Mouse (Mus musculus) layer of hippocampus, adult 9-10 months (tissue): ENCODE data around the gene Snx3.

ENCODE experiments used
- DNase-seq: peaks from one replicate; pipeline ENCODE4 v3.0.0; 2022; ENCODE audit warnings: low spot score

The Snx3 gene

DNA sequence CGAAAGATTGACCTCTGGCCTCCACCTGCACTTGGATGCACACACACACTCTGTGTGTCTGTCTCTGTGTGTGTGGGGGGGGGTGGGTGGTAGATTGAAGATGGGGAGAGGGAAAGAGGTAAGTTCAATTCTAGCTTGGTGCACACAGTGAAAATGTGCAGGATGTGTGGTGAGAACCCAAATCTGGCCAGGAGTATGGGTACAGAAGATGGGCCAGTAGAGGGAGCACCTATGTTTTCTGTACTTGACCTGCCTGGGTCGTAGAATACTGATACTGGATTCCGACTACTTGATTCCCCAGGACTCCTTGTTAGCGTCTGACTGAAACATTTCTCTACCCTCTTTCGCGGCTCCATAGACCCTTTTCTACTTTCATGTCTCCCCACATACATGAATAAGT lies 8.3 kb downstream of the Snx3 start:
- DNase-seq: no peak

DNA sequence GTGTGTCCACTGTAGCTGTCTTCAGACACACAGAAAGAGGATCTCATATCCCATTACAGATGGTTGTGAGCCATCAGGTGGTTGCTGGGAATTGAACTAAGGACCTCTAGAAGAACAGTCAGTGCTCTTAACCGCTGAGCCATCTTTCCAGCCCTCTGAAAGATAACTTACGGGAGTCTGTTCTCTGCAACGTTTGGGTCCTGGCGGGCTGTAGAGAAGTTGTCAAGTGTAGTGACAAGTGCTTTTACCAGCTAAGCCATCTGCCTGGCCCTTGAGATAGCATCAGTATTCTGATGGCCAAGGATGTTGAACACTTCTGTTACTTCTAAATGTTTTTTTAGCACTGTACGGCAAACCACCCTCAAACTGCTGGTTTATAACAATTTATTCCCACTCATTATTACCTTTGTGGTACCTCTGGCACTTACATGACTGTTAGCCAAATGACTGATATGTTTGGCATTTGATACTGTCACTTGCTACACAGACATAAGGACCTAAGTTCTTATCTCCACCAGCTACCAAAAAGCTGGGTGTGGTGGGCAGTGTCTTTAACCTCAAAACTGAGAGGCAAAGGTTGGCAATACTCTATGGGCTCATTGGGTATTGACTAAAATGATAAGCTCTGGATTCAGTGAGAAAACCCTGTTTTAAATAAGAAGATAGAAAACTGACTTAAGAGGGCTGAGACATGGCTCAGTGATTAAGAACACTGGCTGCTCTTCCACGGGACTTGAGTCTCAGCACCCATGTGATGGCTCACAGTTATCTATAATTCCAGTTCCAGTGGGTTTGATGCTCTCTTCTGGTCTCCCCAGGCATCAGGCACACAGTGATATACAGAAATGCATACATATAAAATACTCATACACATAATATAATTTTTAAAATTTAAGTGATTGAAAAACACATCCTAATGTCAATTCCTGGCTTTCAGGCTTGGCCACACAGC lies 9.6 kb downstream of the Snx3 start:
- no peak for DNase-seq

DNA sequence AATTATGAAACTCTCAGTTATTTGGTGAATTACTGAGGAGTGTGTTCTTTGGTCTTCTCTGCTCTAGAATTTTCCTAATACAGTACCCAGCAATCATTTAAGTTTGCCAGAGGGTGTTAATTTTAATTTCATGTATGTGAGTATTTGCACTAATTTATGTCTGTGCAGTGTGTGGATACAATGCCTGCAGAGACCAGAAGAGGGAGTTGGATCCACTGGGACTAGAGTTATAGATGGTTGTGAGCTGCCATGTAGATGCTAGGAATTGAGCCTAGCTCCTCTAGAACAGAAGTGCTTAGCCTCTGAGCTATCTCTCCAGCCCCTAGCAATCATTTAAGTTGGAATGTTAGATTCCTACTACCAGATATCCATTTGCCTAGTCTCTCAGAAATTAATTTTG lies 12.3 kb downstream of the Snx3 start:
- no peak for DNase-seq

DNA sequence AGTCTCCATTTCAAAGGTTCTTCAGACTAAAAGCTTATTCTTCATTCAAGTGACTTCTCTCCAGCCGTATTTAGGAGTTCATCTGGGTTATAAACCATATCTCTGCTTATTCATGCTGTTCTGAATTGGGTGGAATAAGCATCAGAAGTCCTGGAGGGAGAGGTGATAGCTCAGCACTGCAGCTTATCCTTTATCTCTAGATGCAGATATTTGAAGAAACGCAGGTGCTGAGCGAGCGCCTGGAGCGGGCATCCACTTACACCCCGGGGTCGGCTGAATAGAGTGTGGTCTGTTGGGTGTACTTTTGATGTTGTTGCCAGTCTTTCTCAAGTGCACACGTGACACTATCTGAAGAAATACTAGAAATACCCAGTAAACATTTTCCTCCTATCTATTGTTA lies 16.5 kb downstream of the Snx3 start:
- no peak for DNase-seq

DNA sequence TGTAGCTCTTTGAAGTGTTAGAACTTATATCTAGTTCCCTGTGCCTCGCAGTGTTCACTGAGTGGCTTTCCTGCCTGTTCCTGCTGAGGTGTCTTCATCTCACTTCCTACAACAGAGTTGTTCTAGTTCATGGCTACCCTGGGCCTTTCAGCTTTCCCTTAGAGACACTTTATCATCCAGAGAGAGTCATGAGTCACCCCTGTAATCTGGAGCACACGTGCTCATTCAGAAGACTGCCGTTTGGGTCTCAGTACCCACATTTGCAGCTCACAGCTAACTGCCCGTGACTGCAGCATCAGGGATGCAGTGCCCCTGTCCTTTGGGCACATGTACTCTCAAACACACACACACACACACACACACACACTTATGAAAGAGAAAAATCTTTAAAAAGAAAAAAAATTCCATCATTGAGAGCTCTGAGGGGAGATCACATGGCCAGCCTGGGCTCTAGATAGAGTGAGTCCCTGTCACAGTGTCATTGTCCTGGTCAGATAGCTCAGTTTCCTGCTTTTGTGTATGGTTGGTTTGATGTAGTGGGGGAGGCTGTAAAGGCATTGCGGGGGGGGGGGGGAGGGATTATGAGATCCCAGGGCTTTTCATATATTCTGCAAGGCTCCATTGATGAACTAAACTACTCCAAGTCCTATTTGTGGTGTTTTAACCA lies 19.6 kb downstream of the Snx3 start:
- DNase-seq: no peak

DNA sequence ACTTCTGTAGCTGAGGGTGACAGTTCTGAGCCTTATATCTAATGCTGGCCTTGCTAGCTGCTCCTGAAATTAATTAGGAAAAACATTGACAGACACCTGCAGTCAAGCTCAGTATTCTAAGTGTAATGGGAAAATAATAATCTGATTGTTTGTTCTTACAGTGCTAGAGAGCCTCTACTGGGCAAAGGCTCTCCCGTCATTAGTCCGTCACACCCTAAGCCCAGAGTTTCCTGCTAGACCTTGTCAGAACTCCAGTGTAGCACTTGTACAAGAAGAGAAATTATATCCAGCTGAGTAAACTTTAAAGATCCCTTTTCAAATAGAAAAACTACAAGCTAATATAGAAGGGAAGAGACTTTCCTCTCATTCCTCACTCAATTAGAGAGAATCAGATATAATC lies 21.1 kb downstream of the Snx3 start:
- no peak for DNase-seq

DNA sequence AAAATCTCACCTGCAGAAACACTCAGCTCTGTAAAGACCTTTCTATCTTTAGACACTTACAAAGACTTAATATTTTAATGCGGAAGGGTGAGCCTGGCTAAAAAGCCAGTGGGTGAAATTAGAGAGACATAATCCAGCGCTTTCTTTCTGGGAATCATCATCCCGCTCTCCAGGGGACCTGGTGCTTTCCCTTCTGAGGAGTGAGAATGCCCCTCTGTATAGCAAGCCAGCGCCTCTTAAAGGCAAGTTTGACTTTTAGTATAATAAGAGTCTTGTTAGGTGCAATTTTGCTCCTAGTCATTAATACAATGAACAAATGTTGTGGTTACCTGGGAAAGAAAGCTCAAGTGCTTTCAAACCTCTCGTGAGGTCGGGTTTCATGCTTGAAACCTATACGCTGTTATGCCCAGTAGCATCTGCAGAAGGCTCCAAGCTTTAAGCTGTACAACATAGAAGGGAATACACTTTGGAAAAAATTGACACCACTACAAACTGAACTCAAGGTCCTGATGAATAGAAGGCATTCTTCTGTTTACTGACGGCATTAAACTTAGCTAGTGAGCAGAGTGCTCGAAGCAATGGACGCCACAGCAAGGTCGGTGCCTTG lies 21.8 kb downstream of the Snx3 start:
- DNase-seq: no peak

DNA sequence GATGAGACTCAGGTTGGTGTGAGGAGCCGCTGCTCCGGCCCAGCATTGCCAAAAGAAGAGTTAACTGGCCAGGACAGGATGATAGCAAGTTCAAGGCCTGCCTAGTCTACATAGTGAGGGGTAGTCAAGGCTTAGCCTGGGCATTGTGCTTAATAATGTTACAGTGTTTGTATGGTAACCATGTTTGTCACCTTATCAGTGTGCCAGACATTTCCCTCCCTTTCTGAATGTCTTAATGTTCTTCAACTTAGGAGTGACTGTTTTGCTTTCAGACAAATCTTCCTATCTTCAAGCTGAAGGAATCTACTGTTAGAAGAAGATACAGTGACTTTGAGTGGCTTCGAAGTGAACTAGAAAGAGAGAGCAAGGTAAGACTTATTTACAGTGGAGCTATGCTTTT lies 23.9 kb downstream of the Snx3 start:
- DNase-seq: no peak

DNA sequence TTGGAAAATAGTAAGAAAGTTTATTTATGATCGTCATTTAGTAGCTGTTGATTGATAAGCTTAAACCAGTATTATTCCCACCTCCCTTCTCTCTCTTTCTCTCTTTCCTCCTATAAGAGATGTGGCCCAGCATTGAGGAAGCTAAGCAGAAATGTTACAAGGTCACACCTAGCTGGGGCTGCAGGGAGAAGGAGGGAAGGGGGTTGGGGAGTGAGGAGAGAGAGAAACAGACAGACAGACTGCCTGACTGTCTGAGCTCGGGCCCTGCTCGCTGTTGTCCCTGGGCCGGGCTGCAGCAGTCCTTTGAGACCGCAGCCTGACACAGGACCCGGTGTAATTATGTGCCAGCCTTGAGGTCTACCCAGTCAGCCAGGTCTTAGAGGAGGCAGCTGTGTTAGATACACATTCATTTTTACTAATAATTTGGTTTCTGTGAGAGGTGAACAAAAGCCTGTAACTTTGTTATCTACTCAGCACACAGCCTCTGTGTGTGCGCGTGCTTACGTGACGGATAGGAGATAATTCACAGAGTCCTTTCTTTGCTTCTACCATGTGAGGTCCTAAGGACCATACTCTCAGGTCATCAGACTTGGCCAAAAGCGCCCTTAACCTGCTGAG lies 32.1 kb downstream of the Snx3 start:
- no peak for DNase-seq

DNA sequence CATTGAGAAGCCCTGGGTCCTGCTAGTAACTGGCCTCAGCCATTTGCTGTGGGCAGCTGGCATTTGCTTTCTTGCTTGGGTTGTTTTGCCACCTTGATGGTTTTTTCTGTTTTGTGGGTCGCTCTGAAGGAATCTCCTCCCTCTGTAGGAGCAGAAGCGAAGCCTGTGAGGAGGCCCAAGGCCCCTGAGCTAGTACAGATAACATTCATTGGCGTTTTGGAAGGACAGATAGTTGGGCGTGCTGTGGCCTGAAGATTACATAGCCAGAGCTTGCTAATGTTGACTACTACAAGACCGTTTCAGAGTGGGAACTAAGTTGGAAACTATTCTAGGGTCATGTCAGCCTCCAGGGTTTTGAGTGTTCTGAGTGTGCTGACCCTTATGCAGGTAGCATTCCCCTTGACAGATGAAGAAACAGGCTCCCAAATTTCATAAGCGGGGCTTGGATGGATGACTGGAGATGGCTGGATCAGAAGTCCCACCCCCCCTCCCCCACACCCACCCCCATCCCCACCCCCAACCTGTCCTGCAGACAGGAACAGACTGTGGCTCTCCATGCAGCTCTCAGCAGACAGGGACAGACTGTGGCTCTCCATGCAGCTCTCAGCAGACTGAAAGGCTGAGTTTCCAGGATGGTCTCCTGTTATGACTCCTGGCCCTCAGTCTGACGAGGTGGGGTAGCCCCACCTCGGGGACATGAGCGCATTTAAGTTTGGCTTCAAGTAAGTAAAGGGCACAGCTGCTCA lies 35.9 kb downstream of the Snx3 start:
- DNase-seq: no peak

DNA sequence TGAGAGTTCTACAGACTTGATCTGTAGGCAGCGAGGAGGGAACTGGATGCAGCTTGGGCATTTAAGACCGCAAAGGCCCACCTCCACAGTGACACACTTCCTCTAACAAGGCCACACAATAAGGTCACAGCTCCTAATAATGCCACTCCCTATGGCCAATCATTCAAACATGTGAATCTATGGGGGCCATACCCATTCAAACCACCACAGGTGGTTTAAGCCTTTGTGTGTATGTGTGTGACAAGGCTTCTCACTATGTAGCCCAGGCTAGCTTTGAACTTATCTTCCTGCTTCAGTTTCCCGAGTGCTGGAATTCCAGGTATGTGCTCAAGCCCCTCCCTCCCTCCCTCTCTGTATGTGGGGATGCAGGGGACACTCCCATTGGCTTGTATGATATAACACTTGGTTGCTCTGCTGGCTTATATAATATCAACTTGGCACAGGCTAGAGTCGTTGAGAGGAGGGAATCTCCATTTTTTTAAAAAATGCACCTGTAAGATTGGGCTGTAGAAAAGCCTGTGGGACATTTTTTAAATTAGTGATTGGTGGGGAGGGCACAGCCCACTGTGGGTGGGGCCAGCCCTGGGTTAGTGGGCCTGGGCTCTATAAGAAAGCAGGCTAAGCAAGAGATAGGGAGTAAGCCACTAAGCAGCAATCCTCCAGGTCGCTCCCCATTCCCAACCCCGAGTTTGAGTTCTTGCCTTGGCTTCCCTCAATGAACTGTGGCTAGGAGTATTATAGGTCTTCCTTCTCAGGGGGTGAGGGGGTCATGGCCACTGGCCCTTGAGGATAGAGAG lies 44.1 kb downstream of the Snx3 start:
- no peak for DNase-seq

DNA sequence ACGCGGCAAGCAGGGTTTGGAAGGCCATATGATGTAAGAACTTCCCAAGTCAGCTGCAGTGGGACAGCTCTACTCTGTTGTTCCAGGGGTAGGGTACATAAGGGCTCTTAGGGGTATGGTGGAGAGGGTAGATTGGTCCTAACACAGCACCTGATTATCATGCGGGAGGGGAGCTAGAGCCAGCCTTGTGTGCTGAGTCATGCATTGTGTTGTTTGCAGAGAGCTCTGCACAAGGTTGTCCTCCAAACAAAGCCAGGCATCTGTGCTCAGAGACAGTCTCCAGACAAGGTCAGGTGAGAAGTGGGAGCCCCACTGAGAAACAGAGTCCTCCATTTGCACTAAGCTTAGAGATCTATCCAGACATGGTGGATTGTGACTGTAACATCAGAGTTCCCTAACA lies 44.7 kb downstream of the Snx3 start:
- no peak for DNase-seq

DNA sequence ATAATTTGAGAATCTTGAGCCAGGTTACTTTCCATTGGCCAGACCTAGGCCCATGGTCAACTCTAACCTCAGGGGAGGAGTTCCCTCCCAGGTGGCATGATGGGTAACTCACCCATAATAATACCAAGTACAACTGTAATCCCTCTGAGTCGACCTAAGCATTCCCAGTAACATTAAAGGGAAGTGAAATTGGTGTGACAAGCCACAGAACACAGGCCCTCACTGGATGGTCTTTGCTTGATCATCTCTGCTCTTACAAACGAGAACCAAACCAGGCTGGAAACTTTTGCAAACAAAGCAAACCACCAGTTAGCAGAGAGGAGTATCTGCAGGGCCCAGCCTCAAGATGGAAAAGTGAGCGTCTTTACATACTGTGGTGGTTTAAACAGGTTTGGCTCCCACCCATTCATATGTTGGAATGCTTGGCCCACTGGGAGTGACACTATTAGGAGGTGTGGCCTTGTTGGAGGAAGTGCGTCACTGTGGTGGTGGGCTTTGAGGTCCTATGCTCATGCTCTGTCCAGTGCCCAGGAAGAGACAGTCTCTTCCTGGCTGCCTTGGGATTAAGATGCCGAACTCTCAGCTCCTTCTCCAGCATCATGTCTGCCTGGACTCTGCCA lies 57.9 kb downstream of the Snx3 start:
- DNase-seq: no peak

DNA sequence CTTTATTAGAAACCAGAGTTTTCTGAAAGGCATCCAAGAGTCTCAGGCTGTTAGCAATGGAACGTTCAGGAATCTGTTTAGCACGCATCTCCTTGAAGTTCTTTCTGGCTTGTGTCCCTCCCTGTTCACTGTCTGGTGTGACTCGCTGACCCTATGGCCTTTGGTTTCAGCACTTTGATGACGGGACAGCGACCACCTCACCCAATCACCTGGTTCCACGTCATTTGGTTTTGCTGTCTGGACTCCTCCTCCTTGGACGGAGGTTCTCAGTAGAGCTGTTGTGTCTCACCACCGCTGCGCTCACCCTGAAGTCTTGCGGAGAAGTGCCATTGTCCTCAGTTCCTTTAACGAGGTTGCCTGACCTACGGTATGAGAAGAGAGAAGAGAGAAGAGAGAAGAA lies 60.4 kb downstream of the Snx3 start:
- DNase-seq: no peak

DNA sequence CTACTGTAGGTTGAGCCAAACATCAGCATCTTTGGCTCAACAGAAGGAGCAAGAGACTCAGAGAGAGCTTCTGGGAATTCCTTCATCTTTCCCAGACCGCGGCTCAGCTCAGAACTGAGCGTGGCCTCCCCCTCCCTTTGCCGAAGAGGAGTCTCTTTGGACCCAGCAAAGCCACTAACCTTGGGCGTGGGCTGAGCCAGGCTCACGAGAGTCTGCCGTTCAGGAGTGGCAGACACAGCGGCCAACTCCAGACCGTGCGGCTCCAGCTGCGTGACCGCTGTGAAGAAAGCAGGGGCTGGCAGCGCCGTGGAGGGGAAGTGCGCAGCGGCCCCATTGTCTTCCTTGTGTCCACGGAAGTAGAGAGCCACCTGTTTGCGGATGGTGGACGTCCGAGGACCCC lies 70.7 kb downstream of the Snx3 start:
- DNase-seq: no peak

DNA sequence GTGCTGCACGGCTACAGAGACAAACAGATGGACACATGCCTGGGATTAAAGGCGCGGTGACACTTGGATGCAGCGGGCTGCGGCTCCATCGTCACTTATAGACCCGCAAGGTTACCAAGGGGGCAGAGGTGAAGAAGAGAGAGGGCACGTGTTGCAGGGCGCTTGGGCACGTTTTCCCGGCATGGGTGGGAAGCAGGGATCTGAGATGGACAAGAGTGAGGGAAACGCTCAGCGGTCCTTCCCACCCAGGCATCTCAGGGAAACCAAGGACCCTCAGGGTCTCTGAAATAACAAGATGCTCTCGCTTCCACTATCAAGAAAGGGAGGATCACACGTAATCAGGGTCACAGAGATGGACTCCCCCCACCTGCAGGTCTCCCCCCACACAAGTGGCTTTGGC lies 71.1 kb downstream of the Snx3 start:
- no peak for DNase-seq

DNA sequence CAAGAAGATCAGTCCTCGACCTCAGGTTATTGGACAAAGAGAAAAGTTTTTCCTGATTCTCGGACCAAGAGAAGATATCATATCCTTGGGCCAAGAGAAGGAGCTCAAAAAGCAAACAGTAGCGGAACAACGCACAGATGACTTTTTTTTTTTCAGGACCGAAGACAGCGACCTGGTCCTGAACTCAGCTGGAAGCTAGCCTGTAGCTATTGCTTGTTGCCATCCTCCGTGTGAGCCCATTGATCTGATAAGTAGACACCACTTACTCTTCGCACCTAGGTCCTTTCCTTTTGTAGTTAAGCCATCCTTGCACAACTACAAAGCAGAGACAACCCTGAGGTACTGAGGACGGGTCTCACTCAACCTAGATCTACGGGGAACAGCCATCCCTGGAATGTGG lies 72.8 kb downstream of the Snx3 start:
- DNase-seq: no peak

DNA sequence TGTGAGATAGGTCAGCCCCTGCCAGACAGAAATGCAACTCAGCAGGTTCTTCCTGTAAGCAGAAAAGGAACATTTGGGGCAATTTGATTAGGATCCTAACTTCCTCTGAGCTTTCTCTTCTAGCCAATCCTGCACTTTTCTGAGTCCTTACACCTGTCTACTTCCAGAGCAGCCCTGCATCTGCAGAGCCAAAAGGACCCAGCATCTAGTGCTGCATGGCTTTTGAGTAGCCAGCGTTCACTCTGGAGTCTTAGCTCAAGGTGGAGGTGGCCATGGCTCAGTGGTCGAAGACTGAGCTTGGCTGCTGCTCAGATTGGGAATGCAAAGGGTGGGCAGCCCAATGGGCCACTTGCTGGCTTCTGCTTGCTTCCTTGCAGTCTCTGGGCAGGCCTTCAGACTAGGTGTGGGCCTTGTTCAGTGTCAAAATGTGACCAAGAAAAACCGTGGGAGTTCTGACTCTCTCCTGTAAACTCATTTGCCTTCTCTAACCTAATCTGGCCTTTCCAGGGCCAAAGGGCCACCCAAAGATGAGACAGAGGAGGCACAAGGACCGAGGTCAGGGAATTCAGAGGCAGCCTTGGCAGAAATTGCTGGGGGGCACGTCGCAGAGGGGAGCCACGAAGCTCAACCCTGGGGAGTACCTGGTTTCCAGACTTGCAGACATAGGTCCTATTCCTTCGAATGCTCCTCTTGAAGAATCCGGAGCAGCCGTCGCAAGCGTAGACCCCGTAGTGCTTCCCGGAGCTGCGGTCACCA lies 75.9 kb downstream of the Snx3 start:
- no peak for DNase-seq

DNA sequence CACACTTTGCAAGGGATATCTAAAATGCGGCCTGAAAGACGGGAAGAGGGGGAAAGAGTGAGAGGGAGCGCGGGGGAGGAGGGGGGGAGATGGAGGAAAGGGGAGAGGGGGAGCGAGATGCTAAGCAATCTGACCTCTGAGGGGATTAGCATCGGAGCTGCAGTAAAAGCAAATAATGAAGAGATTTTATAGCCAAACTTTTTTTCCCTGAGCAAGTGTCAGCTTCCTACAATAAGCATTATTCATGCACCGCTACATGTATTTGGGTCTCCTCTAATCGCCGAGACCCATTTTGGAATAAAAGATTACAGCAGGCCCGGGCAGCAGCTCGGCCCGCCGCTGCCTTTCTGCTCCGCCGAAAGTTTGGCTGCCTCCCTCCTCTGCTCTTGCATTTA lies 76.4 kb downstream of the Snx3 start:
- DNase-seq: no peak
